Mouse (Mus musculus) lung, embryonic 14.5 days (tissue): Measurements from ENCODE around the gene Lrfn3. TPM values are rescaled to one million over a fixed set of nuclear protein-coding genes. Genes with fewer than 3 reads are reported as not detected.

Experiments
- ATAC-seq: fragments of 200-750 bp; cut with Nextera tagmentation; 2 replicates; pipeline ENCODE4 v1.8.0; 2017; ENCODE audit warnings: mild to moderate bottlenecking, moderate TSS enrichment, moderate library complexity; ENCODE audit not compliant: insufficient read depth
- DNase-seq: peaks from one replicate; pipeline ENCODE4 v3.0.0-alpha.2; 2015
- H3K27ac ChIP-seq: fragments of 300-500 bp; sonication (generic); 2 replicates; pipeline ENCODE4 v1.5.1; 2014; ENCODE audit warnings: low read depth, mild to moderate bottlenecking, moderate library complexity
- H3K27me3 ChIP-seq: fragments of 300-500 bp; sonication (generic); 2 replicates; pipeline ENCODE4 v1.6.1; 2014; ENCODE audit warnings: low read length, control low read depth; ENCODE audit not compliant: insufficient read depth
- H3K36me3 ChIP-seq: fragments of 300-500 bp; sonication (generic); 2 replicates; pipeline ENCODE4 v1.6.1; 2014; ENCODE audit warnings: control low read depth; ENCODE audit not compliant: insufficient read depth
- H3K4me1 ChIP-seq: fragments of 300-500 bp; sonication (generic); 2 replicates; pipeline ENCODE4 v1.6.1; 2014; ENCODE audit warnings: antibody characterized with exemption, control low read depth; ENCODE audit not compliant: insufficient read depth
- H3K4me2 ChIP-seq: fragments of 300-500 bp; sonication (generic); 2 replicates; pipeline ENCODE4 v1.6.1; 2014; ENCODE audit warnings: mild to moderate bottlenecking
- H3K4me3 ChIP-seq: fragments of 300-500 bp; sonication (generic); 2 replicates; pipeline ENCODE4 v1.5.1; 2014; ENCODE audit warnings: low read depth, low read length
- H3K9ac ChIP-seq: fragments of 300-500 bp; sonication (generic); 2 replicates; pipeline ENCODE4 v1.6.1; 2014
- H3K9me3 ChIP-seq: fragments of 300-500 bp; sonication (generic); 2 replicates; pipeline ENCODE4 v1.6.1; 2016; ENCODE audit warnings: low read depth, low read length, control low read depth
- CTCF ChIP-seq: IDR thresholded peaks from 2 replicates; pipeline ENCODE4 v1.5.1; 2016; ENCODE audit warnings: antibody characterized with exemption, low read depth
- WGBS: fragments of 180-500 bp; shearing (Covaris S2); extraction: QIAGEN DNeasy Blood & Tissue Kit; methylation state at CpG from one replicate; pipeline ENCODE4 v1.1.7; 2014; 5-methylcytosine and 5-hydroxymethylcytosine counted together
- polyA plus RNA-seq: library from polyadenylated mRNA; unstranded; fragments of >200 nt; fragmentation: Nextera tagmentation; extraction: Ambion mirVana; gene quantifications from 2 replicates; pipeline ENCODE4 v1.2.1, GENCODE M21; 2014

The Lrfn3 gene
- polyA plus RNA-seq, 1 experiment from 2014 or later, result 3.7 TPM

DNA sequence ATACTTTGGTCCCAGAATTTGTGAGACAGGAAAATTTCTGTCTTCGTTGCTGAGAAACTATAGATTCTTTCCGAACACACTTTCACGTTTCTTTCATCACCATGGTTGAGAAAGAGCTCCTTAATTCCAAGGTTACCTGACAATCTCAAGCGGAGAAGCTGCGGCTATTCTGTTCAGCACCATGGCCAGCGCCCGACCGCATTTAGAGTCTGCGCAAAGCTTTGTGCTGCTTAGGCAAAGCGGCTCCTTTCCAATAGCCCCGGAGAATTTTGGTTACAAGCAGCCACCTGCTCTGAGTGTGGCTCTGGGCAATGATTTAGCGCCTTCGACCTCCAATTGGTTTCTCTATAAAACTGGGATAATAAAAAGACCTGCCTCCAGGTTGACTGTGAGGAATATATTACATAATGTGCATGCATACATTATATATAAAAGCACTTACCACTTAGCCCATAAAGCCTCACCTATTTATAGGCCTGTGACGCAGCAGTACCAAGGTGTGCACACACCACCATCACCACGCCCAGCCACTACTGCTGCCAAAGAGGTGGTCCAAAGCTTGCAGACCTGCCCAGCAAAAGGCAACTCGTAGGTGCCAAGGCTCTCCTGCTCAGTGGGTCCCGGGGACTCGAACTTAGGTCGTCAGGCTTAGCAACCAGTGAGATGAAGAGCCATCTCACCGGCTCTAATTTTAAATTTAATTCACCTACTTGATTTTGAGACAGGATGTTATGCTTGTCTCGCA, 15.8 kb downstream of the Lrfn3 start:
- Histone ChIP-seq H3K36me3 (no peaks in the 10 kb centered on the region), H3K4me1 (no peaks in the 10 kb centered on the region), H3K9ac (no peak overlapping the region), H3K4me2 (no peak overlapping the region), H3K4me3 (no peak overlapping the region), H3K27me3 (peaks cover 19% of the 10 kb centered on the region; the same call in 1 of the 2 replicates), H3K9me3 (no peaks in the 10 kb centered on the region), H3K27ac (no peak overlapping the region)
- TF ChIP-seq CTCF, result no peak
- 25% methylated on average over 21 of the region's 21 CpGs for WGBS
- ATAC-seq (no peak), DNase-seq (peak; percentile 93)

DNA sequence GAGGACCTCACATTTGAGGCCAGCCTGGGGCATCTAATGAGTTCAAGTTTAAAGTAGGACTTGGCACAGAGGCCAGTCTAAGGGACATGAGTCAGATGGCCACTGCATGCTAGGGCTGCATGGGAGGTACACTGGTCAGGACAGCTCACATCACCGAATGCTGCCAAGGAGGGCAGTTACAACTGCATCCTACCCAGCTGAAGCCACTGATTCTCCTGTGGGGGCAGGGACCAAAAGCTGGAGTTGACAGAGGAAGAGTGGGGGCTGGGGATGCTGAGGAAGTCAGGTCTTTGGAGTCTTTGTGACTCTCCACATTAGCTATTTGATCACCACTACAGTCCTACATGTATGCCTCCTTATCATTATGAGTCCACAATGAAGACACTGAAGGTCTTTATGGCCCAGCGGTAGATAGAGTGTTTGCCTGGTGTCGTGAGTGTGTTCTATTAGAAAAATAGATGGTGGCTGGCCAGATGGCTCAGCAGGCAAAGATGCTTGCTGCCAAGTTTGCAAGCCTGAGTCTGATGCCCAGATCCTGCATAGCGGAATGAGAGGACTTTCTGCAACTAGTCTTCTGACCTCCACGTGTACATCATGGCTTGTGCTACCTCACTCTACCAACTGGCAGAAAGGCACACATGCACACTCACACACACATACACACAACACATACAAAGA, 23.0 kb downstream of the Lrfn3 start:
- 69% methylated on average over 5 of the region's 5 CpGs for WGBS
- no peak overlapping the region for H3K4me2 ChIP-seq
- no peaks in the 10 kb centered on the region for H3K36me3 ChIP-seq
- H3K27me3 ChIP-seq, result peaks cover 18% of the 10 kb centered on the region
- H3K9ac ChIP-seq, result no peak overlapping the region
- no peaks in the 10 kb centered on the region for H3K4me1 ChIP-seq
- H3K9me3 ChIP-seq, result no peaks in the 10 kb centered on the region
- no peak for DNase-seq
- no peak for TF ChIP-seq CTCF
- H3K4me3 ChIP-seq, result no peak overlapping the region
- ATAC-seq, result no peak
- H3K27ac ChIP-seq, result no peak overlapping the region

DNA sequence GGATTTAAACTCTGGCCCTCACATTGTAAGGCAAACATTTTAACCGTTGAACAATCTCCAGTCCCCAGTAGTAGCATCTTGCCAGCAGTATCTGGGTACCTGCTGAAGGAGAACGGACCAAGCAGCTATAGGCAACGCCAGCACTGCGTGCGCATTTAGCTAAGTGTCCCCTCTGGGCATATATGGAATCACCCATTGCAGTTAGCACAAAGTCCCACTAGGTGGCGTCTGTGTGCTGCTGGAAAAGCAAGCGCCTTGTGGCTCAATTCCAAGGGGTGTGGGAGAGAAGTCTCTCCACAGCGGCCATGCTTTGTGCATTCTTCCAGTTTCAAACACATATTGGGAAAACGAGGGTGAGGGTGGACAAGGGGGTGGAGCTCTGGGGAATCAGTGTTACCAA, 26.2 kb downstream of the Lrfn3 start:
- peak; percentile 96 for TF ChIP-seq CTCF
- DNase-seq (peak; percentile 99), ATAC-seq (peak; percentile 39; the same call in 1 of the 2 replicates)
- H3K9me3 ChIP-seq, result no peaks in the 10 kb centered on the region
- H3K9ac ChIP-seq, result no peak overlapping the region
- 4% methylated on average over 9 of the region's 9 CpGs for WGBS
- peaks cover 19% of the 10 kb centered on the region for H3K27me3 ChIP-seq
- no peak overlapping the region for H3K27ac ChIP-seq
- H3K4me3 ChIP-seq, result no peak overlapping the region
- H3K4me1 ChIP-seq, result peaks cover 13% of the 10 kb centered on the region
- no peaks in the 10 kb centered on the region for H3K36me3 ChIP-seq
- no peak overlapping the region for H3K4me2 ChIP-seq

DNA sequence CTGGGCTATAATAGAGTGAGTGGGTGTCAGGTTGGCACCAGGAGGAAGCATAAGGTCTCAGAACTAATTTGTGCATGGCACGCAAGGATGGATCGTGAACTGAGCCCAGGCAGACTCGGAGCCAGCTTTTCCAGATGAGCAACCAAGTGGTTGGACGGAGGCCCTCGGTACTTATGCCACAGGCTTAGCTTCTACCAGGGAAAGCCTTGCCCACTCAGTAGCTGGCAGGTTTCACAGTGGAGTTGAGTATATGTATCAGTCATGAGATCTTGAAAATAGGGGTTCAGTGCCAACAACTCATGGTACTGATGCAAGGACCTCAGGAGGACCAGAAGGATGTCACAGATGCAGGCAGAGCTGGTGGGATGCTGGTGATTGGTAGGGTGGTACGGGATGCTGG, 26.9 kb downstream of the Lrfn3 start:
- TF ChIP-seq CTCF, result no peak

DNA sequence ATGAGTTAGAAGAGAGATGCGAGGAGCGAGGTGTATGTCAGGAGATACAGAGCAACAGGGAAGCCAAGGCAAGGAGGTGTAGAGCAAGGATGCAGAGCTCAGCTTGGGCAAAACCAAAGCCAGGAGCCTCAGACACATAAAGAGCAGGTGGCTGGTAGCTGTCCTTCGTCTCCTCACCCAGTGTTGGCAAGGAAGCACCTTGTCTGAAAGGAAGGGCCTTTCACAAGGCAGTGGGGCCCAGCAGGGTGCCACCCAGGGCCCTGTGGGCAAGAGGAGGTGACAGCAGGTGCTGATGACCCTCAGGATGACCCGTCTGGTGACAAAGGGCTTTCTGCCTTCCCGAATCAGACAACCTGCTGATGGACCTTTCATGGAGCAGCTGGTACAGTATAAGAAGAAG, 28.0 kb downstream of the Lrfn3 start:
- 68% methylated on average over 5 of the region's 5 CpGs for WGBS
- no peak for DNase-seq
- H3K9ac ChIP-seq, result no peak overlapping the region
- no peaks in the 10 kb centered on the region for H3K36me3 ChIP-seq
- ATAC-seq, result no peak
- no peak overlapping the region for H3K27ac ChIP-seq
- no peak for TF ChIP-seq CTCF
- no peak overlapping the region for H3K4me2 ChIP-seq
- no peaks in the 10 kb centered on the region for H3K9me3 ChIP-seq
- H3K27me3 ChIP-seq, result peaks cover 19% of the 10 kb centered on the region
- H3K4me3 ChIP-seq, result no peak overlapping the region
- H3K4me1 ChIP-seq, result peaks cover 13% of the 10 kb centered on the region

More for the DNA sequence above, 26.9 kb downstream of the Lrfn3 start:
- no peak overlapping the region for H3K4me3 ChIP-seq
- ATAC-seq, result no peak
- no peak overlapping the region for H3K27ac ChIP-seq
- no peaks in the 10 kb centered on the region for H3K36me3 ChIP-seq
- no peak for DNase-seq
- H3K4me1 ChIP-seq, result peaks cover 13% of the 10 kb centered on the region
- no peak overlapping the region for H3K4me2 ChIP-seq
- 66% methylated on average over 6 of the region's 6 CpGs for WGBS
- no peaks in the 10 kb centered on the region for H3K9me3 ChIP-seq
- H3K27me3 ChIP-seq, result peaks cover 19% of the 10 kb centered on the region
- H3K9ac ChIP-seq, result no peak overlapping the region

DNA sequence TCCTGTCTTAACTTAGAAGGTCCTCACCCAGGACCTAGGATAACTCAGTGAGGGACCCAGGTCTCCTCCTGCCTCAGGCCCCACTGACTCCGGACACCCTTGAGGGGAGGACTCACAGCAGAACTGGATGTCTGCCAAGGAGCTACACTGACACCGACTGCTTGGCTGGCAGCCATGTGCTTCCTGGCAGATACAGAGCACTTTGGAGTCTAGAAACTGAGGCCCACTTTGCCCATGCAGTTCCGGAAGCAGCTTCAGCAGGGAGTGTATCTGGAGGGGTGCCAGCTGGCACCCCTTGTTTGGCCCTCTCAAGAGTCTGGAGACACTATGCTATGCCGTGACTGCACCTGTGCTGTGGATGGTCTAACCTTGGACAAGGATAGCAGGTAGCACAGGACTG, 29.1 kb downstream of the Lrfn3 start:
- 7% methylated on average over 4 of the region's 4 CpGs for WGBS
- Histone ChIP-seq H3K27me3 (peaks cover 19% of the 10 kb centered on the region), H3K9ac (no peak overlapping the region), H3K4me3 (no peak overlapping the region), H3K27ac (no peak overlapping the region), H3K9me3 (no peaks in the 10 kb centered on the region), H3K4me2 (no peak overlapping the region), H3K4me1 (peaks cover 14% of the 10 kb centered on the region), H3K36me3 (no peaks in the 10 kb centered on the region)
- ATAC-seq (peak; percentile 73), DNase-seq (peak; percentile 95)
- no peak for TF ChIP-seq CTCF

DNA sequence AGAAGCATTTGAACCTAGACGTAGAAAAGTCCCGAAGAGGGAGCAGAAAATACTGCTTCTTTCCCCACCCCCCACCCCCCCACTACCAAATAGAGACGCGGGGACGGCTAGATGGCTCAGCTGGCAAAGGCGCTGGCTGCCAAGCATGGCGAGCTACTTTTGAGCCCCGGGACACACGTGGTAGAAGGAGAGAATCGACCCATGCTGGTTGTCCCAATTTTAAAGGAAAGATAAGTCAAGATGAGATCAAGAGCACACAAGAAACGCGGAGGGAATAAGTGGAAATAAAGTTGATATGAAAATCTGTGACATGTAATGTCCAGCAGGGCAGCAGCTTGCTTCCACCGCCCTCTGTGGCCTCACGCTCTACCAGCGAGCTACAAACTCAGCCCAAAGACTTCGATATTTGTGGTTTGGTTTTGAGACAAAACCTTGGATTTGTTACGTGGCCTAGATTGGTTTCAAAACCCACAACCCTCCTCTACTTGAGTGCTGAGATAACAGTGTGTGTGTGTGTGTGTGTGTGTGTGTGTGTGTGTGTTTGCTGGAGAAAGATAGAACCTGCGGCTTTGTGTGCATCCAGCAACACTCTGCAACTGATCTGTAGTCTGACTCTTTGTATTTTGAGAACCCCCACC, 29.8 kb downstream of the Lrfn3 start:
- H3K27me3 ChIP-seq, result peaks cover 19% of the 10 kb centered on the region
- ATAC-seq (no peak), DNase-seq (peak; percentile 20)
- no peaks in the 10 kb centered on the region for H3K36me3 ChIP-seq
- H3K9me3 ChIP-seq, result no peaks in the 10 kb centered on the region
- peak overlapping the region; percentile 45 for H3K4me2 ChIP-seq
- H3K4me1 ChIP-seq, result peaks cover 21% of the 10 kb centered on the region
- no peak overlapping the region for H3K9ac ChIP-seq
- 53% methylated on average over 18 of the region's 18 CpGs for WGBS
- no peak for TF ChIP-seq CTCF
- peak overlapping the region; percentile 58; the same call in 1 of the 2 replicates for H3K27ac ChIP-seq
- H3K4me3 ChIP-seq, result no peak overlapping the region
